Mouse (Mus musculus): ENCODE measurements around the gene F7. TPM values are rescaled to one million over a fixed set of nuclear protein-coding genes. Genes with fewer than 3 reads are reported as not detected.

The F7 gene
- 0.10 and 0.19 TPM in 2 replicates for polyA plus RNA-seq (2015; fragmentation: Nextera tagmentation; extraction: Ambion mirVana)

DNA sequence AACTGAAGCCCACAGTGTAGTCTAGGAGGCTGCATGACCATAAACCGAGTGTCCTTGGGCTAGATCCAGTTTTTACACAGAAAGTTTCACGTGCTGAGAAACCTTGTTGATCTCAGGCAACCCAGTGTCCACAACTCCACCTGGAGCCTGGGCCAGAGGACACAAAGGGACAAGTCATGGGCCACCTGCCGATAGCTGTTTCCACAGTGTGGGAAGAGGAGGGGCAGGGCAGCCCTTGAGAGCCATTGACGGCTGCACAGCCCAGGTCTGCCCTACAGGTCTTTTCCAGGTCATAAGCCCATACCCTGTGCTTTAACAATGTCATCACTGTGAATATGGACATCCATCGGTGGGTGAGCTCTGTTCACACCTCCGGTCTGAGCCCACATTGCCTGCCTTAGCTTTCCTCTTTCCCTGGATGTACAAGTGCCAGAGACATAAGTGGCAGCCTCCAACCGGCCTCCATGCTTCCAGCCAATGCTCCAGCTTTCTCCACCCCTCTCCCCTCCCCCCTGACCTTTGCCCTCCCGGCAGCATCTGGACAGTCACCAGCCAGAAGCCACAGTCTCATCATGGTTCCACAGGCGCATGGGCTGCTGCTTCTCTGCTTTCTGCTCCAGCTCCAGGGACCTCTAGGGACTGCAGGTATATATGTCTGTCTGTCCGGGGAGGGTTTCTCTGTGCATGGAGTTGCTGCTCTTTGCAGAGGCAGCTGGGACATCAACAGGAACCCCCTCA lies at the start of gene F7:
TSS of gene F7 (plus strand) at position 548 of the 738 bp plus-strand sequence.
- 64% methylated on average over 10 of the region's 10 CpGs for WGBS
- Histone ChIP-seq H3K27me3 (no peaks in the 10 kb centered on the region), H3K4me2 (no peak within 1 kb of the TSS), H3K4me3 (no peak within 1 kb of the TSS), H3K36me3 (no peaks in the 10 kb centered on the region), H3K9me3 (replicated peaks) (no peaks in the 10 kb centered on the region), H3K9ac (no peak within 1 kb of the TSS), H3K27ac (no peak within 1 kb of the TSS), H3K4me1 (replicated peaks) (no peaks in the 10 kb centered on the region)
- no peak for ATAC-seq (replicated peaks; ENCODE audit: insufficient number of reproducible peaks, insufficient read depth, low FRiP score, low read depth)

DNA sequence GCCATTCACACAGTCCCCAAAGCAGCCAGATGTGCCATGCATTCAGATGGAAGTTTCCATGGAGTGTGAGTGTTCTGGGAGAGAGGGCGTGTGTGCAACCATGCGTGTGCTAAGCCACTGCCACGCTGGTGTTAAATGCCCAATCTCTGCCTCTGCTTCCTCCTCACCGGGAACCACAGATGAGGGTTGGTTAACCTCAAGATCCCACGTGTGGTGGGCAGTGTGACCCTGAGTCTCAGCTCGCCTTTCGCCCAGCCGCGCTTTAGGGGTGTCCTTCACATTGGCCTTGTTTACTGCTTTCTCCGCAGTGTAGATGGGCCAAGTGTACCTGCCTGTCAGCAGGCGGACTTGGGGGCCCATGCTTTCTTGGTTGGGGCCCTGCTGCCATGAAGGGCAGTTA lies 49.5 kb upstream of the F7 start:
- H3K27me3 ChIP-seq = no peaks in the 10 kb centered on the region
- no peak for ATAC-seq (replicated peaks; ENCODE audit: insufficient number of reproducible peaks, insufficient read depth, low FRiP score, low read depth)
- H3K4me2 ChIP-seq = no peak overlapping the region
- no peaks in the 10 kb centered on the region for H3K9me3 ChIP-seq (replicated peaks)
- H3K4me3 ChIP-seq = no peak overlapping the region
- no peak overlapping the region for H3K9ac ChIP-seq
- H3K36me3 ChIP-seq = no peaks in the 10 kb centered on the region
- WGBS = 75% methylated on average over 11 of the region's 11 CpGs
- H3K4me1 ChIP-seq (replicated peaks) = no peaks in the 10 kb centered on the region
- no peak overlapping the region for H3K27ac ChIP-seq

DNA sequence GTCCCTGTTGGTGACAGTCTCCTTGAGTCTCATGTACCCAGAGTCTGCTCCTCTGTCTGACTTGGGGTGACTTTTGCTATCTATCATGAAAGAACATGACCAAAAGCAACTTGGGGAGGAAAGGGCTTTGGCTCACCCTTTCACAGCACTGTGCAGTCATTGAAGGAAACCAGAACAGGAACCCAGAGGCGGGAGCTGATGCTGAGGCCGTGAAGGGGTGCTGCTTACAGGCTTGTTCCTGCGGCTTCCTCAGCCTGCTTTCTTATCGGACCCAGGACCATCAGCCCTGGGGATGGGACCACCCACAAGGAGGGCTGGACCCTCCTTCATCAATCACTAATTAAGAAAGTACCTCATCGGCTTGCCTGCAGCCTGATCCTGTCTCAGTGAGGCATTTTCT lies 49.1 kb upstream of the F7 start:
- no peak overlapping the region for H3K4me2 ChIP-seq
- H3K27ac ChIP-seq = no peak overlapping the region
- no peaks in the 10 kb centered on the region for H3K4me1 ChIP-seq (replicated peaks)
- H3K9ac ChIP-seq = no peak overlapping the region
- H3K27me3 ChIP-seq = no peaks in the 10 kb centered on the region
- no peak for ATAC-seq (replicated peaks; ENCODE audit: insufficient number of reproducible peaks, insufficient read depth, low FRiP score, low read depth)
- no peak overlapping the region for H3K4me3 ChIP-seq
- WGBS = 43% methylated on average over 5 of the region's 5 CpGs
- no peaks in the 10 kb centered on the region for H3K9me3 ChIP-seq (replicated peaks)
- H3K36me3 ChIP-seq = no peaks in the 10 kb centered on the region

DNA sequence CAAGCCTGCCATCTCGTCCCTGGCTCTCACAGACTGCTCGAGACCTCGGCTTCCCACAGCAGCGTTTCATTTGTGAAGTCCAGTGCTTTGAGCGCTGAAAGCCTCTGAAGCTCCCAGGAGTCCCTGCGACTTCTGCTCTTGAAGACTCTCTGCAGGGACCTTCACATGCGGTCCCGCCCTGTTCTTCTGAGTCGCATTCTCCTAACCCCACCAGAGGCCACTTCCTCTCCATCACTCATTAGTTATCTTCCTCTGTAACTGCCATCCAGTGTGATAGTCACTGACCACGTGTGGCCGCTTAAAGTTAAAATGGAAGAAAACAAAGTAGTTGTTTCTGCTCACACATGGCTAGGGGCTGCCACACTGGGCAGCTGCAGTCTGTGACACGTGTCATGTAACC lies 48.5 kb upstream of the F7 start:
- H3K27ac ChIP-seq = no peak overlapping the region
- H3K4me2 ChIP-seq = no peak overlapping the region
- H3K9ac ChIP-seq = no peak overlapping the region
- H3K9me3 ChIP-seq (replicated peaks) = no peaks in the 10 kb centered on the region
- no peak overlapping the region for H3K4me3 ChIP-seq
- ATAC-seq (replicated peaks; ENCODE audit: insufficient number of reproducible peaks, insufficient read depth, low FRiP score, low read depth) = no peak
- H3K4me1 ChIP-seq (replicated peaks) = no peaks in the 10 kb centered on the region
- no peaks in the 10 kb centered on the region for H3K36me3 ChIP-seq
- H3K27me3 ChIP-seq = no peaks in the 10 kb centered on the region
- 50% methylated on average over 12 of the region's 12 CpGs for WGBS

DNA sequence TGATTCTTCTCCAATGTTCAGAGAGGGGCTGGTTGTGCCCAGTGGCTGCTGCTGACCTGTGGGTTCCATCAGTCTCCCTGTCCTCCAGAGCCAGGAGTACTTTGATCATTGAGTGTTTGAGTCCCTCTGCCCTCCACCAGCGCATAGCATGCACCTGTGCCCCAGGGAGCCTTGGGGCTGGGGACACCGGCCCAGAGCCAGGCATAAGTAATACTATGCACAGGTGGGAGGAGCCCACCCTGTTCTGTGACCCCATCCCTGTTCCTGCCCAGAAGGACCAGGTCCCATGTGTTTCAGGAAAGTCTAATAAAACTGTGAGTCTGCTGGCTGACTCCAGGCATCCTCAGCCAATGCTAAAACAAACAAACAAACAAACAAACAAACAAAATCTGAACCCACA lies 47.5 kb upstream of the F7 start:
- no peak overlapping the region for H3K4me3 ChIP-seq
- no peak for ATAC-seq (replicated peaks; ENCODE audit: insufficient number of reproducible peaks, insufficient read depth, low FRiP score, low read depth)
- WGBS = 58% methylated on average over 2 of the region's 2 CpGs

DNA sequence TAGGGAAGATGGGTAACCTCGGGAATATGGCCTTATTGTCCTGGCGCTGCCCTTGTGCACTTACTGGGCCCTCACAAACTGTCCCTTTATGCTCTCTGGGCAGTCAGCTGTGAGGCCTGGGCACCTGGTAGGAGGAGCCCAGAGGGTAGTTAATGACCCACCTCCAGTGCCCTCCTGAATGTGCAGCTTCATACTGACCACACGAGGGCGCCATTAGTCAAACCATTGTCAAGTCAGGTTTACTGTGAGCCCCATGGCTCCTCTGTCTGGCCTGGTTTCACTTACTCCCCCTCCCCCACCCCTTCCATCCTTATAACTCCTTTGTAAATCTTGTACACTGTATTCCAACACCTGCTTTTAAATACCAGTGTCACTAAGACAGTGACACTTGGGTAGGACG lies 47.1 kb upstream of the F7 start:
- Histone ChIP-seq H3K27me3 (no peaks in the 10 kb centered on the region), H3K27ac (no peak overlapping the region), H3K4me2 (no peak overlapping the region), H3K4me1 (replicated peaks) (no peaks in the 10 kb centered on the region), H3K4me3 (no peak overlapping the region), H3K36me3 (no peaks in the 10 kb centered on the region), H3K9me3 (replicated peaks) (no peaks in the 10 kb centered on the region), H3K9ac (no peak overlapping the region)
- 29% methylated on average over 5 of the region's 5 CpGs for WGBS
- ATAC-seq (replicated peaks; ENCODE audit: insufficient number of reproducible peaks, insufficient read depth, low FRiP score, low read depth) = peak; percentile 50

More for the DNA sequence above, 47.5 kb upstream of the F7 start:
- Histone ChIP-seq H3K4me1 (replicated peaks) (no peaks in the 10 kb centered on the region), H3K9me3 (replicated peaks) (no peaks in the 10 kb centered on the region), H3K27me3 (no peaks in the 10 kb centered on the region), H3K4me2 (no peak overlapping the region), H3K27ac (no peak overlapping the region), H3K9ac (no peak overlapping the region), H3K36me3 (no peaks in the 10 kb centered on the region)

DNA sequence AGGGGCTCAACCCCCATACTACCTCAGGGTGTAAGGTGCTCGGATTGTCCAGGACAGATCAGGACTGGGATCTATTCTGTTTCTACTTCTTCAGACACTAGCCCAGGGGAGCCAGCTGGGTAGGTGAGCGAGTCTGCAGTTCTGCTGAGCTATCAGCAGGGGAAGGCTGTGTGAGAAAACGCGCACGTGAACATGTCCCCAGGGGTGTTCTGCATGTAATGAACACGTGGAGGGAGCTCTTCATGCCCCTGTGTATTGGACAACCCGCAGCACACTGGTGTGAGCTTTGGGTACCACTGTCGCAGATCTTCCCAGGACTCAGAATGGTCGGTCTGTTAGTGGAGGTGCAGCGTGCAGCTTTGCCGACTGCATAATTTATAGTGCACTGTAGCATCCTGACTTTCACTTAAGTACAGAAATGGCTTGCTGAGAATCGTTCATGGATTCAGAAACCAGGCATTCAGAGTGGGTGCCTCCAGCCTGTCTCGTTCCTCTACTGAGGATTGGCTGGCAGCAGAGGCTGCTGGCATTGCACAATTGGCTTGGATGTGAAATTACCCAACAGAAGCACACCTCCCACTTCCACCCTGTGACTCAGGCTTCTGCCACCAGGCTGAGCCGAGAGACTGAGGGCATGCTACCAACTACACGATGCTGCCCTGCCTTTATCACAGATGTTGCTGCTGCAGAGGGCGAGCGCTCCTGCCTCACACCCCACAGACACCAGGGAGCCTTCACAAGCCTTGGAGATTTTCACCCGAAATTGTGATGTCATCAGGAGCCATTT lies 42.0 kb upstream of the F7 start:
- Histone ChIP-seq H3K4me3 (no peak overlapping the region), H3K9ac (no peak overlapping the region), H3K27ac (no peak overlapping the region), H3K4me1 (replicated peaks) (peaks cover 5% of the 10 kb centered on the region), H3K9me3 (replicated peaks) (no peaks in the 10 kb centered on the region), H3K4me2 (no peak overlapping the region), H3K36me3 (no peaks in the 10 kb centered on the region), H3K27me3 (no peaks in the 10 kb centered on the region)
- ATAC-seq (replicated peaks; ENCODE audit: insufficient number of reproducible peaks, insufficient read depth, low FRiP score, low read depth) = no peak
- WGBS = 77% methylated on average over 18 of the region's 18 CpGs

DNA sequence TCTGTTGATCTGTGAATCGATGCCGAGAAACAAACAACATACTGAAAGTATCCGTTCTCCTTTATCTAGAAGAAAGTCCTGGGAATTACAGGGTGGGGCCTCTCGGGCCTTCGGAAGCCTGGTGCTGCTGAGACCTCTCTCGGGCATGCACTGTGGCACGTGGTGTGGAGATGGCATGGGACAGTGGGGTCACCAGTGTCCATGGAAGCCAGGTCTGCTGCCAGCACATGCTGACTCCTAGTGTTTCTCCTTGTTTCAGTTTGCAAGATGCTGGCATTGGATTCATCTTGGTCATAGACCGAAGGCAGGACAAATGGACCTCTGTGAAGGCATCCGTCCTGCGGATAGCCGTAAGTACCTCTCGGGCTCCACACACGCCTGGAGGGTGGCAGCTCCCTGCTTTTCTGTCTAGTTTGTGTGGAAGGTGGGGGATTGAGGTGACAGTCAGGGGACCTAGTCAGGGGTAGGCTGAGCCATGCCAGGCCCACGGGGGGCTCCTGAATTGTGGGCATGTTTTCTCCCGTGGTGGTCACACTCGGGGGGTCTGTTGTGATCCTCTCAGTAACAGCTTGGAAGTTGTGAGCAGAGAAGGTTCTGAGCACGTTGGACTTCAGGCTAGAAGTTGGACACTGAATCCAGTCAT lies 41.1 kb upstream of the F7 start:
- H3K9me3 ChIP-seq (replicated peaks) = no peaks in the 10 kb centered on the region
- H3K4me1 ChIP-seq (replicated peaks) = peaks cover 5% of the 10 kb centered on the region
- ATAC-seq (replicated peaks; ENCODE audit: insufficient number of reproducible peaks, insufficient read depth, low FRiP score, low read depth) = no peak
- no peak overlapping the region for H3K4me2 ChIP-seq
- H3K27ac ChIP-seq = no peak overlapping the region
- H3K27me3 ChIP-seq = no peaks in the 10 kb centered on the region
- no peak overlapping the region for H3K9ac ChIP-seq
- H3K36me3 ChIP-seq = no peaks in the 10 kb centered on the region
- H3K4me3 ChIP-seq = no peak overlapping the region
- whole genome bisulfite sequencing = 82% methylated on average over 17 of the region's 17 CpGs

DNA sequence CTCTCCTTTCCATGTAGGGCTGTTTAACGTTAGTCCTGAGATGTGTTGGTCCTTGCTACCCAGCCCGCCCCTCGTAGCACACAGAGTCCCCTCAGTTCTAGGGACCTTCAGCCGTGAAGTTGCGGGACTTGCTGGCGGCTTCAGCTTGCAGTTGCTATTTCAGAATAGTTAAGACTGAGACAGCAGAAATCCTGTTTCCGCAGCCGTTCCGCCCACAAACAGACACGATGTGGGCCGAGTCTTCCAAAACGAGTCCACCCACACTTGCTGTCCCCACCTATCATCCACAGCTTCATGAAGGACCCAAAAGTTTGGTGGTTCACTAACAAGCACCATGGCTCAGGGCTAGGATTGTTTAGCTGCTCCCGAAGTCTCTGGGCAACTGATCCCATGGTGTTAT lies 40.6 kb upstream of the F7 start:
- 88% methylated on average over 13 of the region's 13 CpGs for WGBS
- Histone ChIP-seq H3K4me3 (no peak overlapping the region), H3K4me2 (no peak overlapping the region), H3K9me3 (replicated peaks) (no peaks in the 10 kb centered on the region), H3K36me3 (no peaks in the 10 kb centered on the region), H3K27me3 (no peaks in the 10 kb centered on the region), H3K4me1 (replicated peaks) (peaks cover 5% of the 10 kb centered on the region), H3K9ac (no peak overlapping the region), H3K27ac (no peak overlapping the region)
- ATAC-seq (replicated peaks; ENCODE audit: insufficient number of reproducible peaks, insufficient read depth, low FRiP score, low read depth) = no peak

DNA sequence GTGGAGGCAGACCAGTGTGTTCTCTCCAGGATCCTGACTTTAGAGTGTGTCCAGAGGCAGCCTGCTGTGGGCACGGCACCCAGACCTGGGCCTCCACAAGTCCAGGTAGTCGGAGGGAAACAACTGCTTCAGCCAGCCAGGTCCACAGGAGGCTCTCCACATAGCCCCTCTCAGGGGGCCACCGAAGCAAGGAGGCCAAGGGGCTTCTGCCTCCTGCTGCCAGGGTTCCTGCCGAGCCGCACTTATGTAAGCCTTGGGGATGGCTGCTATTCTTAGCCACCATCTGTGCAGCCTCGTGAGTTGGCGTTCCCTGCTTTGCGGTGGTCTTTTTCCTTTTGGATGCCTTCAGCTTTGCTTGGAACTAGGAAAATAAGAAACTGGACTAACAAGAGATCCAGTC lies 38.3 kb upstream of the F7 start:
- Histone ChIP-seq H3K4me1 (replicated peaks) (peaks cover 8% of the 10 kb centered on the region), H3K4me2 (0 out of 2 replicates have a peak overlapping the region, but pooled peaks have one; percentile 10), H3K27me3 (no peaks in the 10 kb centered on the region), H3K4me3 (no peak overlapping the region), H3K36me3 (no peaks in the 10 kb centered on the region), H3K27ac (no peak overlapping the region), H3K9me3 (replicated peaks) (no peaks in the 10 kb centered on the region), H3K9ac (no peak overlapping the region)
- 48% methylated on average over 8 of the region's 8 CpGs for WGBS
- ATAC-seq (replicated peaks; ENCODE audit: insufficient number of reproducible peaks, insufficient read depth, low FRiP score, low read depth) = 0 out of 2 replicates have a peak, but pooled peaks have one; percentile 2

DNA sequence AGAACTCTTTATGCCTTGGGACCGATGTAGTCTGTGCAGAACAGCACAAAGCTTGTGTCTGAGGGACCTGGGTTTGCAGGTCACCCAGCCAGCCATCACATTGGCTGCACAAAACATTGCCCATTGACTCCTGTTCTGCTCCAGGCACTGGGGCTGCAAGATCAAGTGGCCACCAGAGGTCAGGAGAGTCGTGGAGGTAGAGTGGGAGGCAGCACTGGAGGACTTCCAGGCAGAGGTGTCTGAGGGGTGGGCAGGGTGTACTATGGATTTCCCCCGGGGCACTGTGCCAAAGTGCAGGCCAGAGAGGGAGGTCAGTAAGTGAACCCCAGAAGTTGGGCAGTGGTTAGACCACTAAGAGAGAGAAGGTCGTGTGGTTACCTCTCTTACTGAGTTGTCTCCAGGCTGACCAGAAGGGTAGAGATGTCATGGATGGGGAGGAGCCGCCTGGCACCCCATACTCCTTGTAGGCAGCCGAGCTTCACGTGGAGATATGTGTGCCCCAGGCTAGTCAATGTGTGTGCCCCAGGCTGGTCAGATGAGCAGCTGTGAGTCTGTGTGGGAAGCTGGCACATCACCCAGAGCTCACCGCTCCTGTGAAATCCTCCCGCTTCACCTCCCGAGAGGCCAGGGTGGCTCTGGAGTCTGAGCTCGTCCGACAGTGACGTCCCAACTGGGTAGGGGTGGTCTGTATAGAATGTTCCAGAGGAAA lies 37.0 kb upstream of the F7 start:
- WGBS = 70% methylated on average over 13 of the region's 13 CpGs
- ATAC-seq (replicated peaks; ENCODE audit: insufficient number of reproducible peaks, insufficient read depth, low FRiP score, low read depth) = no peak
- no peak overlapping the region for H3K27ac ChIP-seq
- H3K9ac ChIP-seq = no peak overlapping the region
- no peak overlapping the region for H3K4me3 ChIP-seq
- H3K4me1 ChIP-seq (replicated peaks) = peaks cover 12% of the 10 kb centered on the region
- no peaks in the 10 kb centered on the region for H3K9me3 ChIP-seq (replicated peaks)
- H3K27me3 ChIP-seq = no peaks in the 10 kb centered on the region
- no peaks in the 10 kb centered on the region for H3K36me3 ChIP-seq
- no peak overlapping the region for H3K4me2 ChIP-seq

All from heart, embryonic 15.5 days (tissue).